Mouse (Mus musculus): Measurements from ENCODE around the gene Acot11. TPM values are rescaled to one million over a fixed set of nuclear protein-coding genes. Genes with fewer than 3 reads are reported as not detected.
A peak's percentile ranks its signal among the peaks of the same experiment; 100 is the strongest.

Gene Acot11
- polyA plus RNA-seq, 1 experiment from 2014 or later, result 2.4 TPM

DNA sequence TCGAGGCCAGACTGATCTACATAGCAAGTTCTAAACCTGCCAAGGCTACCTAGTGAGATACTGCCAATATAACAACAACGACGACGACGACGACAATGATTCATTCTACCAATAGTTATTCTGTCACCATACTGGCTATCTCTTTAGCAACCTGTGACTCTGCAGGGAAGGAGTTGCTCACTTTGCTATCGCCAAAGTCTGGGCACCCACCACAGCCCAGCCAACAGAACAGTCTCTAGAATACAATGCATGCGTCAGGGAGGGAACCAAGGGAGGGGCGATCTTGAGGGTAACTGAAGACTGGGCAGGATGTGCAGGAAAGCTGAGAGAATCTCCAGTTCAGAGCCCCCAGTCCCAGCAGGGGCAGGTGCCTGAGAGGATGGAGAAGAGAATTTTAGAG lies 32.6 kb upstream of the Acot11 start:
- peak overlapping the region; percentile 41; the same call in 1 of the 2 replicates for H3K9ac ChIP-seq
- WGBS, result 6% methylated on average over 9 of the region's 9 CpGs

GRCm38 (mm10) chr4:106830545-106831112 lies 25.8 kb upstream of the Acot11 start:
- WGBS, result 67% methylated on average over 6 of the region's 6 CpGs
- peaks cover 14% of the 10 kb centered on the region for H3K27me3 ChIP-seq
- no peaks in the 10 kb centered on the region for H3K9me3 ChIP-seq (replicated peaks)
- no peak overlapping the region for H3K4me3 ChIP-seq
- peaks cover 20% of the 10 kb centered on the region for H3K4me1 ChIP-seq
- H3K9ac ChIP-seq, result no peak overlapping the region
- H3K36me3 ChIP-seq, result no peaks in the 10 kb centered on the region
- H3K27ac ChIP-seq, result no peak overlapping the region
- no peak for ATAC-seq (ENCODE audit: low FRiP score)
- H3K4me2 ChIP-seq (replicated peaks), result no peak overlapping the region

More for the DNA sequence above, 32.6 kb upstream of the Acot11 start:
- Histone ChIP-seq H3K9me3 (replicated peaks) (no peaks in the 10 kb centered on the region), H3K36me3 (no peaks in the 10 kb centered on the region), H3K4me3 (peak overlapping the region; percentile 15), H3K4me2 (replicated peaks) (peak overlapping the region; percentile 99), H3K27me3 (0 out of 2 replicates have a peak, but pooled peaks cover 5% of the 10 kb centered on the region), H3K27ac (peak overlapping the region; percentile 100), H3K4me1 (peaks cover 52% of the 10 kb centered on the region)
- ATAC-seq (ENCODE audit: low FRiP score), result no peak

- under 1% methylated on average over 41 of the region's 42 CpGs for WGBS
- peak overlapping the region; percentile 64; the same call in 1 of the 2 replicates for H3K27ac ChIP-seq
- H3K9me3 ChIP-seq (replicated peaks), result no peaks in the 10 kb centered on the region
- no peaks in the 10 kb centered on the region for H3K36me3 ChIP-seq
- peak; percentile 78 for ATAC-seq (ENCODE audit: low FRiP score)
- peak overlapping the region; percentile 62 for H3K4me2 ChIP-seq (replicated peaks)
- H3K4me3 ChIP-seq, result peak overlapping the region; percentile 34
- H3K27me3 ChIP-seq, result peaks cover 15% of the 10 kb centered on the region
- H3K9ac ChIP-seq, result peak overlapping the region; percentile 56
- peaks cover 20% of the 10 kb centered on the region for H3K4me1 ChIP-seq
Measured at GRCm38 (mm10) chr4:106827738-106828361, 23.1 kb upstream of the Acot11 start.

DNA sequence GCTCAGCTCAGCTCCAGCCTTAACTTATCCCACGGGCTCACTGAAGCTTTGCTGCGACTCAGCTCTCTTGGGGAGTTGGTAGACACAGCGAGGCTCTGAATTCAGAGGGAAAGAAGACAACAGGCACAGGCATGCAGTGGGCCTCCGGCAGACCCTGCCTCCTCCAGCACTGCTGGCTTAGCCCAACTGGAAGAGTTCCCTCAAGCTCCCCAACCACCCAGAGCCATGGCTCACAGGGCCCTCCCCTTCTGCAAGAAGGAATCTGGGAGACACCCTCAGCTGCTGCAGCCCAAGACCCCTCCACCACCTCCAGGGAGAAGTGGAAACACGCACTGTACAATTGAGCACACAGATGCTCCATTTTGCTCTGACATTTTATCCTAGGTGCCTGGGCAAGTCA lies 20.4 kb upstream of the Acot11 start:
- 55% methylated on average over 5 of the region's 5 CpGs for WGBS

DNA sequence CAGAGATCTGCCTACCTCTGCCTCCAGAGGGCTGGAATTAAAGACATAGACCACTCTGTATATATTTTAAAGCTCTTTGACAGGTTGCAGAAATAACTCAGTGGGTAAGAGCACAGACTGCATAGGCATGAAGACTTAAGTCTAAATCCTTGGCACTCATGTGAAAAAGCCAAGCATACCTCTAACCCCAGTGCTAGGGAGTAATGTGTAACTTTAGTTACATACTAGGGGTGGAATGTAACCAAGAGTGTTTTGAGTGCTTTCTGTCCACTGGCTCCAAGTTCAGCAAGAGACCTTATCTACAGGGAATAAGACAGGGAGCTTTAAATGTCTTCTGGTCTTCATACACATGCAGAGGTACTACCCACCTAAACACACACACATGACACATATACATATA lies 14.6 kb upstream of the Acot11 start:
- Histone ChIP-seq H3K27ac (no peak overlapping the region), H3K9ac (no peak overlapping the region), H3K27me3 (peaks cover 4% of the 10 kb centered on the region; the same call in 1 of the 2 replicates), H3K4me2 (replicated peaks) (no peak overlapping the region), H3K4me3 (no peak overlapping the region), H3K36me3 (no peaks in the 10 kb centered on the region), H3K4me1 (peaks cover 11% of the 10 kb centered on the region), H3K9me3 (replicated peaks) (no peaks in the 10 kb centered on the region)
- ATAC-seq (ENCODE audit: low FRiP score), result no peak

More for the DNA sequence above, 20.4 kb upstream of the Acot11 start:
- H3K4me3 ChIP-seq, result no peak overlapping the region
- no peaks in the 10 kb centered on the region for H3K9me3 ChIP-seq (replicated peaks)
- H3K9ac ChIP-seq, result no peak overlapping the region
- no peak for ATAC-seq (ENCODE audit: low FRiP score)
- no peak overlapping the region for H3K4me2 ChIP-seq (replicated peaks)
- peaks cover 20% of the 10 kb centered on the region for H3K4me1 ChIP-seq
- peaks cover 13% of the 10 kb centered on the region for H3K27me3 ChIP-seq
- H3K36me3 ChIP-seq, result no peaks in the 10 kb centered on the region
- no peak overlapping the region for H3K27ac ChIP-seq

DNA sequence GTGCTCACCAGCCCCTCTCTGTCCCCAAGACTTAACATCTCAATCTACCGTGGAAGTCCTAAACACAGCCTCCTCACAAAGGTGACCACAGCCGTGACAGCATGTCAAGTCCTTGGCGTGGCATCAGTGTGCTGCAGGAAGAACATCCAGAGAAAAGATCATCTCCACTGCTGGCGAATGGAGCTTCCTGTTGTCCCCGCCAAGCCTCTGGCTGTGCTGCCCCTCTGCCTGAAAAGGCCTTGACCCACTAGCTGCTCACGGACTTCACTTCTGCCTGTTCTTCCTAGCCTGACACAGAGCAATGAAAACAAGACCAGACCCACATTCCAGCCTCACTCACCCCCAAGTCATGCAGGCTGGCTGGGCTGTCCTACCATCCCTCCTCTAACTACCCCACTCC lies 13.5 kb upstream of the Acot11 start:
- ATAC-seq (ENCODE audit: low FRiP score), result no peak
- peaks cover 4% of the 10 kb centered on the region; the same call in 1 of the 2 replicates for H3K27me3 ChIP-seq
- H3K4me2 ChIP-seq (replicated peaks), result no peak overlapping the region
- H3K4me1 ChIP-seq, result peaks cover 11% of the 10 kb centered on the region
- no peak overlapping the region for H3K27ac ChIP-seq
- H3K9ac ChIP-seq, result no peak overlapping the region
- no peaks in the 10 kb centered on the region for H3K9me3 ChIP-seq (replicated peaks)
- WGBS, result 79% methylated on average over 6 of the region's 6 CpGs
- H3K36me3 ChIP-seq, result no peaks in the 10 kb centered on the region
- H3K4me3 ChIP-seq, result no peak overlapping the region

DNA sequence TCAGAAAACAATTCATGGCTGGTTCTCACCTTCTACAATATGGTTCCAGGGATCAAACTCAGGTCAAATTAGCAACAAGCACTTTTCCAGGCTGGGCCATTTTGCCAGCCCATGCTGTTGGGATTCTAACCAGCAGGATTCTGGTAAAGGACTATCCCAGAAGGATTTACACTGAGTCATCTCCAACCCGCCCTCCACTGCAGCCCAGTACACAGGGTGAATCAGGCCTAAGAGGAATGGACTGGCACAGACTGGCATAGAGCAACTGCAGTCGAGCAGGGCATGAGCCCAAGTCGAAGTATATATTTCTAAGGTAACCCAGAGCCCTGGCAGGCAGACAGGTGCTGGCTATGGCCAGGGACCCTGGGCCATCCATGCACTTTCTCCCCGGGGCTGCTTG lies 12.2 kb upstream of the Acot11 start:
- 88% methylated on average over 4 of the region's 4 CpGs for WGBS
- Histone ChIP-seq H3K4me2 (replicated peaks) (no peak overlapping the region), H3K36me3 (no peaks in the 10 kb centered on the region), H3K9me3 (replicated peaks) (no peaks in the 10 kb centered on the region), H3K27me3 (peaks cover 4% of the 10 kb centered on the region; the same call in 1 of the 2 replicates), H3K4me3 (no peak overlapping the region), H3K27ac (no peak overlapping the region), H3K9ac (no peak overlapping the region), H3K4me1 (peaks cover 11% of the 10 kb centered on the region)
- ATAC-seq (ENCODE audit: low FRiP score), result no peak

GRCm38 (mm10) chr4:106815396-106816324 lies 10.9 kb upstream of the Acot11 start:
- Histone ChIP-seq H3K27ac (peak overlapping the region; percentile 17), H3K4me2 (replicated peaks) (no peak overlapping the region), H3K36me3 (no peaks in the 10 kb centered on the region), H3K4me3 (no peak overlapping the region), H3K9me3 (replicated peaks) (no peaks in the 10 kb centered on the region), H3K27me3 (peaks cover 4% of the 10 kb centered on the region; the same call in 1 of the 2 replicates), H3K9ac (no peak overlapping the region), H3K4me1 (peaks cover 11% of the 10 kb centered on the region)
- WGBS, result 65% methylated on average over 24 of the region's 25 CpGs
- peak; percentile 91 for ATAC-seq (ENCODE audit: low FRiP score)

- no peaks in the 10 kb centered on the region for H3K36me3 ChIP-seq
- H3K4me1 ChIP-seq, result peaks cover 9% of the 10 kb centered on the region
- no peak overlapping the region for H3K27ac ChIP-seq
- H3K4me2 ChIP-seq (replicated peaks), result no peak overlapping the region
- H3K9ac ChIP-seq, result no peak overlapping the region
- H3K27me3 ChIP-seq, result no peaks in the 10 kb centered on the region; the same call in 1 of the 2 replicates
- no peaks in the 10 kb centered on the region for H3K9me3 ChIP-seq (replicated peaks)
- no peak for ATAC-seq (ENCODE audit: low FRiP score)
- no peak overlapping the region for H3K4me3 ChIP-seq
- WGBS, result 94% methylated on average over 8 of the region's 8 CpGs
Measured at GRCm38 (mm10) chr4:106811162-106811561, 6.4 kb upstream of the Acot11 start.

DNA sequence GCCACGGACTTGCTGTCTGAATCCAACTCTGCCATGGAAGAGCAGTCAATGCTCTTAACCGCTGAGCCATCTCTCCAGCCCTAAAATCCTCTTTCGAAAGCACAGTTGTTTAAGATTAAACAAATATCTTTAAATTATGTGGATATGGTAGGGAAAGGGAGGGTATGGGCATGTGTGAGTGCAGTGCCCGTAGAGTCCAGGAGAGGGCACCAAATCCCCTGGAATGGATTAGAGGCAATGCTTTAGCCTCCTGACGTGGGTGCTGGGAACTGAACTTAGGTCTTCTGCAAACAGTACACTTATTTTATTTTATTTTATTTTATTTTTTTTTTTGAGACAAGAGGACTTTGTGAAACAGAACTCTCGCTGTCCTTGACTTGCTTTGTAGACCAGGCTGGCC lies 5.2 kb upstream of the Acot11 start:
- 87% methylated on average over 6 of the region's 6 CpGs for WGBS
- Histone ChIP-seq H3K36me3 (no peaks in the 10 kb centered on the region), H3K4me3 (no peak overlapping the region), H3K4me2 (replicated peaks) (no peak overlapping the region), H3K9ac (no peak overlapping the region), H3K4me1 (peaks cover under 1% of the 10 kb centered on the region), H3K9me3 (replicated peaks) (no peaks in the 10 kb centered on the region), H3K27ac (no peak overlapping the region), H3K27me3 (peaks cover 7% of the 10 kb centered on the region; the same call in 1 of the 2 replicates)
- no peak for ATAC-seq (ENCODE audit: low FRiP score)

DNA sequence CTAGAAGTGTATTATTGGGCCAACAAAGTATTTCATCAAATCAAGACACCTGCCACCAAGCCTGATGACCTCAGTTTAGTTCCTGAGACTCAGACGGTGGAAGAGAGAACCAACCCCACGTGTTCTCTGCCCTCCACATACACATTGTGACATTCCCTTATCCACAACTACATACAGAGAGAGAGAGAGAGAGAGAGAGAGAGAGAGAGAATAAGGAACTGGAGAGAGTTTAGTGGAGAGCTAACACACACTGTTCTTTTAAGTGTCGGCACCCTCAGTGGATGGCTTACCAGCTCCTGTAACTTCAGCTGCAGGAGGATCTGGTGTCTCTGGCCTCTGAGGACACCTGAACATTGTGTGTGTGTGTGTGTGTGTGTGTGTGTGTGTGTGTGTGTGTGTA lies 2.5 kb upstream of the Acot11 start:
- H3K27ac ChIP-seq, result no peak overlapping the region
- H3K27me3 ChIP-seq, result peaks cover 28% of the 10 kb centered on the region
- no peaks in the 10 kb centered on the region for H3K36me3 ChIP-seq
- peaks cover 7% of the 10 kb centered on the region for H3K4me1 ChIP-seq
- 88% methylated on average over 3 of the region's 3 CpGs for WGBS
- H3K9me3 ChIP-seq (replicated peaks), result no peaks in the 10 kb centered on the region
- no peak for ATAC-seq (ENCODE audit: low FRiP score)
- H3K4me2 ChIP-seq (replicated peaks), result no peak overlapping the region
- H3K9ac ChIP-seq, result no peak overlapping the region
- no peak overlapping the region for H3K4me3 ChIP-seq

- no peak for ATAC-seq (ENCODE audit: low FRiP score)
- Histone ChIP-seq H3K36me3 (no peaks in the 10 kb centered on the region), H3K4me3 (no peak overlapping the region), H3K4me1 (peaks cover 7% of the 10 kb centered on the region), H3K4me2 (replicated peaks) (no peak overlapping the region), H3K27ac (no peak overlapping the region), H3K27me3 (peaks cover 28% of the 10 kb centered on the region), H3K9ac (no peak overlapping the region), H3K9me3 (replicated peaks) (no peaks in the 10 kb centered on the region)
- 59% methylated on average over 2 of the region's 2 CpGs for WGBS
Measured at GRCm38 (mm10) chr4:106805890-106806289, 1.1 kb upstream of the Acot11 start.
